Mouse (Mus musculus): ENCODE data around the gene Psmd11. TPM values are rescaled to one million over a fixed set of nuclear protein-coding genes. Genes with fewer than 3 reads are reported as not detected.
"Not testable (repeated sequence)": the region's sequence is repeated elsewhere in the genome, so short reads cannot be mapped to it uniquely, and the experiment has no call there.

Psmd11 gene
- polyA plus RNA-seq, 1 experiment = 24.9 TPM

- Histone ChIP-seq H3K27ac (ENCODE audit: insufficient read depth, low read depth, low read length) (peak overlapping the region; percentile 38; the same call in 1 of the 2 replicates), H3K27me3 (ENCODE audit: control insufficient read depth, insufficient read depth, low read length) (no peaks in the 10 kb centered on the region), H3K4me1 (ENCODE audit: control insufficient read depth, insufficient read depth, insufficient read length, low read length) (peaks cover 4% of the 10 kb centered on the region), H3K4me3 (ENCODE audit: low read depth, low read length) (peak overlapping the region; percentile 74), H3K36me3 (ENCODE audit: control insufficient read depth, insufficient read depth, low read length) (peaks cover 13% of the 10 kb centered on the region)
- no peak for TF ChIP-seq POLR2A (IDR thresholded peaks at IDR 0.05; ENCODE audit: low read depth, low read length)
- no peak for TF ChIP-seq CTCF (IDR thresholded peaks at IDR 0.05; ENCODE audit: extremely low read depth, insufficient read length, insufficient replicate concordance, low read depth, low read length)
- WGBS = under 1% methylated on average over 37 of the region's 37 CpGs
Observed at GRCm38 (mm10) chr11:80429009-80429475, 627 bp downstream of the Psmd11 start.

DNA sequence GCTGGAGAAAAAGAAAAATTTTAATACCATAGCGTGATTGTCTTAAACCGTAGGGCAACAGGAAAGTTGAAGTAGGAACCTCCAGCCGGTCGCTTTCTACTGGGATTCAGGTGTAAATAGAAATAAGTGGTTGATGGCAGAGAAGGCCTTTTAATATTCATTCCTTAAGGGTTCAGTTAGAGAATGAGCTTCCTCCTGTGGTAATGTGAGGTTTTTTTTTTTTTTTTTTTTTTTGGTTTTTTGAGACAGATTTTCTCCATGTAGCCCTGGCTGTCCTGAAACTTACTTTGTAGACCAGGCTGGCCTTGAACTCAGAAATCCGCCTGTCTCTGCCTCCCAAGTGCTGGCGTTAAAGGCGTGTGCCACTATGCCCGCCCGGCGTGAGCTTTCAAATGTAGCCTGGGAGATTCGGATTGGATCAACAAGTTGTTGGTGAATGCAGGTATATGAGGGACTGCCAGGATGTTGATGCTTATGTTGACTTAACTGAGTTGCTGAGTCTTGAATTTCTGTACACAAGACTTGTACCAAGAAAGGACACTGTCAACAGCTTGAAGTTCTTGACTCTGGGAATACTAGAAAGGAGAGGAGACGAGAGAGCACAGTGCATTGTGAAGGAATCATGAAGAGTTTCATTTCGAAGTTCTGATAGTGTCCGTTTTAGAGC is 1.2 kb downstream of the Psmd11 start:
- peaks cover 4% of the 10 kb centered on the region for H3K4me1 ChIP-seq (ENCODE audit: control insufficient read depth, insufficient read depth, insufficient read length, low read length)
- H3K27me3 ChIP-seq (ENCODE audit: control insufficient read depth, insufficient read depth, low read length) = no peaks in the 10 kb centered on the region
- TF ChIP-seq POLR2A (IDR thresholded peaks at IDR 0.05; ENCODE audit: low read depth, low read length) (no peak), CTCF (IDR thresholded peaks at IDR 0.05; ENCODE audit: extremely low read depth, insufficient read length, insufficient replicate concordance, low read depth, low read length) (no peak)
- peaks cover 13% of the 10 kb centered on the region for H3K36me3 ChIP-seq (ENCODE audit: control insufficient read depth, insufficient read depth, low read length)
- H3K27ac ChIP-seq (ENCODE audit: insufficient read depth, low read depth, low read length) = peak overlapping the region; percentile 38; the same call in 1 of the 2 replicates
- H3K4me3 ChIP-seq (ENCODE audit: low read depth, low read length) = peak overlapping the region; percentile 74
- WGBS = 32% methylated on average over 14 of the region's 14 CpGs

- Histone ChIP-seq H3K36me3 (ENCODE audit: control insufficient read depth, insufficient read depth, low read length) (peaks cover 17% of the 10 kb centered on the region), H3K4me1 (ENCODE audit: control insufficient read depth, insufficient read depth, insufficient read length, low read length) (peaks cover 4% of the 10 kb centered on the region), H3K4me3 (ENCODE audit: low read depth, low read length) (no peak overlapping the region), H3K27ac (ENCODE audit: insufficient read depth, low read depth, low read length) (no peak overlapping the region), H3K27me3 (ENCODE audit: control insufficient read depth, insufficient read depth, low read length) (no peaks in the 10 kb centered on the region)
- TF ChIP-seq CTCF (IDR thresholded peaks at IDR 0.05; ENCODE audit: extremely low read depth, insufficient read length, insufficient replicate concordance, low read depth, low read length) = no peak
- TF ChIP-seq POLR2A (IDR thresholded peaks at IDR 0.05; ENCODE audit: low read depth, low read length) = no peak
- WGBS = 88% methylated on average over 3 of the region's 3 CpGs
Observed at GRCm38 (mm10) chr11:80430366-80430910, 2.0 kb downstream of the Psmd11 start.

GRCm38 (mm10) chr11:80446916-80447315 is 18.5 kb downstream of the Psmd11 start:
- no peak overlapping the region for H3K4me3 ChIP-seq (ENCODE audit: low read depth, low read length)
- no peaks in the 10 kb centered on the region for H3K27me3 ChIP-seq (ENCODE audit: control insufficient read depth, insufficient read depth, low read length)
- no peaks in the 10 kb centered on the region for H3K4me1 ChIP-seq (ENCODE audit: control insufficient read depth, insufficient read depth, insufficient read length, low read length)
- WGBS = 89% methylated on average over 3 of the region's 3 CpGs
- H3K36me3 ChIP-seq (ENCODE audit: control insufficient read depth, insufficient read depth, low read length) = peaks cover 42% of the 10 kb centered on the region
- TF ChIP-seq CTCF (IDR thresholded peaks at IDR 0.05; ENCODE audit: extremely low read depth, insufficient read length, insufficient replicate concordance, low read depth, low read length) (no peak), POLR2A (IDR thresholded peaks at IDR 0.05; ENCODE audit: low read depth, low read length) (no peak)
- H3K27ac ChIP-seq (ENCODE audit: insufficient read depth, low read depth, low read length) = no peak overlapping the region

DNA sequence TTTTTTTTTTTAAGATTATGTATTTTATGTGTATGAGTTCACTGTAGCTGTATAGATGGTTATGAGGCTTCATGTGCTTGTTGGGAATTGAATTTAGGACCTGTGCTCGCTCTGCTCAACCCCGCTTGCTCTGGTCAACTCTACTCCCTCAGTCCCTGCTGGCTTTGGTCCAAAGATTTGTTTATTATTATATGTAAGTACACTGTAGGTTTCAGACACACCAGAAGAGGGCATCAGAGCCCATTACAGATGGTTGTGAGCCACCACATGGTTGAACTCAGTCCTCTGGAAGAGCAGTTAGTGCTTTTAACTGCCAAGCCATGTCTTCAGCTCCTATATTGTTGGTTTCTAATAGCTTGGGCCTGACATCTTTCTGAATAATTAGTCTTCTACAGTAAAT is 21.4 kb downstream of the Psmd11 start:
- Histone ChIP-seq H3K36me3 (ENCODE audit: control insufficient read depth, insufficient read depth, low read length) (peaks cover 48% of the 10 kb centered on the region), H3K27ac (ENCODE audit: insufficient read depth, low read depth, low read length) (no peak overlapping the region), H3K4me3 (ENCODE audit: low read depth, low read length) (no peak overlapping the region), H3K27me3 (ENCODE audit: control insufficient read depth, insufficient read depth, low read length) (no peaks in the 10 kb centered on the region), H3K4me1 (ENCODE audit: control insufficient read depth, insufficient read depth, insufficient read length, low read length) (no peaks in the 10 kb centered on the region)
- 91% methylated on average over 2 of the region's 2 CpGs for WGBS
- no peak for TF ChIP-seq CTCF (IDR thresholded peaks at IDR 0.05; ENCODE audit: extremely low read depth, insufficient read length, insufficient replicate concordance, low read depth, low read length)
- TF ChIP-seq POLR2A (IDR thresholded peaks at IDR 0.05; ENCODE audit: low read depth, low read length) = no peak

GRCm38 (mm10) chr11:80452242-80452641 is 23.8 kb downstream of the Psmd11 start:
- Histone ChIP-seq H3K4me3 (ENCODE audit: low read depth, low read length) (no peak overlapping the region), H3K36me3 (ENCODE audit: control insufficient read depth, insufficient read depth, low read length) (peaks cover 37% of the 10 kb centered on the region), H3K27me3 (ENCODE audit: control insufficient read depth, insufficient read depth, low read length) (no peaks in the 10 kb centered on the region), H3K4me1 (ENCODE audit: control insufficient read depth, insufficient read depth, insufficient read length, low read length) (no peaks in the 10 kb centered on the region), H3K27ac (ENCODE audit: insufficient read depth, low read depth, low read length) (no peak overlapping the region)
- TF ChIP-seq POLR2A (IDR thresholded peaks at IDR 0.05; ENCODE audit: low read depth, low read length) (no peak), CTCF (IDR thresholded peaks at IDR 0.05; ENCODE audit: extremely low read depth, insufficient read length, insufficient replicate concordance, low read depth, low read length) (no peak)
- 70% methylated on average over 3 of the region's 3 CpGs for WGBS

GRCm38 (mm10) chr11:80453198-80453597 is 24.8 kb downstream of the Psmd11 start:
- TF ChIP-seq POLR2A (IDR thresholded peaks at IDR 0.05; ENCODE audit: low read depth, low read length) = no peak
- TF ChIP-seq CTCF (IDR thresholded peaks at IDR 0.05; ENCODE audit: extremely low read depth, insufficient read length, insufficient replicate concordance, low read depth, low read length) = no peak
- no peak overlapping the region for H3K27ac ChIP-seq (ENCODE audit: insufficient read depth, low read depth, low read length)
- no peaks in the 10 kb centered on the region for H3K4me1 ChIP-seq (ENCODE audit: control insufficient read depth, insufficient read depth, insufficient read length, low read length)
- no peak overlapping the region for H3K4me3 ChIP-seq (ENCODE audit: low read depth, low read length)
- H3K27me3 ChIP-seq (ENCODE audit: control insufficient read depth, insufficient read depth, low read length) = no peaks in the 10 kb centered on the region
- H3K36me3 ChIP-seq (ENCODE audit: control insufficient read depth, insufficient read depth, low read length) = peaks cover 35% of the 10 kb centered on the region
- WGBS = 95% methylated on average over 1 of the region's 1 CpGs

DNA sequence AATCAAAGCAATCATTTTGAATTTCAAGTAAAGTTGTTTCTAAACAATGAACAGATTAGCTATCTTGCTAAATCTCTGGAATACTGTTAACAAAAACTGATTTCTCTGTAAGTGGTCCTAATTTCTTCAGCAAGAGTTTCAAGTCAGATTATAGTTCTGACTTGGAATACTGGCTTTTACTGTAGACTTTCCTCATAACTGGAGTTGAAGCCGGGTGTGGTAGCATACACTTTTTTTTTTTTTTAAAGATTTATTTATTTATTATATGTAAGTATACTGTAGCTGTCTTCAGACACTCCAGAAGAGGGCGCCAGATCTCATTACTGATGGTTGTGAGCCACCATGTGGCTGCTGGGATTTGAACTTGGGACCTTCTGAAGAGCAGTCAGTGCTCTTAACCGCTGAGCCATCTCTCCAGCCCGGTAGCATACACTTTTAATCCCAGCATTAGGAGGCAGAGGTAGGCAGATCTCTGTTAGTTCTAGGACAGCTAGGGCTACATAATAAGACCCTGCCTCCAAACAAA is 35.3 kb downstream of the Psmd11 start:
- H3K27ac ChIP-seq (ENCODE audit: insufficient read depth, low read depth, low read length); H3K4me1 ChIP-seq (ENCODE audit: control insufficient read depth, insufficient read depth, insufficient read length, low read length); H3K4me3 ChIP-seq (ENCODE audit: low read depth, low read length); H3K27me3 ChIP-seq (ENCODE audit: control insufficient read depth, insufficient read depth, low read length): not testable (repeated sequence)
- 77% methylated on average over 4 of the region's 4 CpGs for WGBS
- peaks cover 67% of the 10 kb centered on the region for H3K36me3 ChIP-seq (ENCODE audit: control insufficient read depth, insufficient read depth, low read length)
